Mouse (Mus musculus) layer of hippocampus, adult 8-10 months (tissue): ENCODE results near the gene Sf3a1. TPM values are rescaled to one million over a fixed set of nuclear protein-coding genes. Genes with fewer than 3 reads are reported as not detected.

Experiments
- microRNA-seq, 2 experiments: library from miRNA; unstranded; fragments of <30 nt; microRNA quantifications; one replicate each; pipeline ENCODE4 v1.2.0; 2022
- total RNA-seq, 4 experiments: library from RNA; stranded (reverse); gene quantifications; 2 replicates each; pipeline ENCODE4 v1.2.4; 2022

Sf3a1 gene
- total RNA-seq, 4 experiments from 2014 or later = 57.6 to 66.7 (median 63.6) TPM

Small RNA genes lying within 50 kb of the gene (microRNA-seq; reads per million reads assigned to microRNA genes)
- gene Mir3060 = 2.2 to 2.5 reads per million in 2 experiments

Other genes with a start within 250 kb of the Sf3a1 start
- gene Slc35e4, start 245.7 kb upstream of the Sf3a1 start, total RNA-seq = 10 to 100 TPM; 15.0 to 19.8 (median 16.9) TPM
- 10 to 100 TPM; 14.5 to 50.2 (median 26.1) TPM for gene Tcn2, start 228.2 kb upstream of the Sf3a1 start, total RNA-seq
- gene Pes1, start 196.4 kb upstream of the Sf3a1 start, total RNA-seq = 10 to 100 TPM; 36.4 to 50.9 (median 43.0) TPM
- under 1 TPM in 2 of 4 experiments, not detected in 2; 0.36 to 0.72 TPM for gene 4930556J24Rik, start 183.6 kb upstream of the Sf3a1 start, total RNA-seq
- 10 to 100 TPM in 3 of 4 experiments, 1 to 10 TPM in 1; 9.3 to 10.9 (median 10.6) TPM for gene Gal3st1, start 176.7 kb upstream of the Sf3a1 start, total RNA-seq
- gene Sec14l4, start 128.9 kb upstream of the Sf3a1 start, total RNA-seq = under 1 TPM; 0.25 to 0.76 (median 0.52) TPM
- gene Sec14l3, start 95.5 kb upstream of the Sf3a1 start, total RNA-seq = 1 to 10 TPM; 1.4 to 2.9 (median 1.9) TPM
- gene Mtfp1, start 64.9 kb upstream of the Sf3a1 start, total RNA-seq = 100 to 1,000 TPM in 2 of 4 experiments, 10 to 100 TPM in 2; 93.7 to 108 (median 102) TPM
- 10 to 100 TPM; 52.3 to 62.7 (median 57.1) TPM for gene Sec14l2, start 36.9 kb upstream of the Sf3a1 start, total RNA-seq
- 10 to 100 TPM; 32.4 to 36.4 (median 35.0) TPM for gene Rnf215, start 25.1 kb upstream of the Sf3a1 start, total RNA-seq
- 10 to 100 TPM; 13.8 to 18.5 (median 15.4) TPM for gene Ccdc157, start 57 bp upstream of the Sf3a1 start, total RNA-seq
- 10 to 100 TPM; 26.7 to 31.7 (median 28.8) TPM for gene Tbc1d10a, start 26.4 kb downstream of the Sf3a1 start, total RNA-seq
- gene Castor1, start 57.9 kb downstream of the Sf3a1 start, total RNA-seq = 1 to 10 TPM; 3.1 to 5.8 (median 4.9) TPM
- gene Osm, start 76.1 kb downstream of the Sf3a1 start, total RNA-seq = under 1 TPM in 2 of 4 experiments, not detected in 2; 0.65 to 0.93 TPM
- gene Lif, start 97.2 kb downstream of the Sf3a1 start, total RNA-seq = 1 to 10 TPM in 3 of 4 experiments, under 1 TPM in 1; 0.71 to 2.8 (median 1.6) TPM